Mouse (Mus musculus) liver, postnatal 0 days (tissue): ENCODE measurements around the gene Slit3. TPM values are rescaled to one million over a fixed set of nuclear protein-coding genes. Genes with fewer than 3 reads are reported as not detected.

Experiments
- ATAC-seq: fragments of 200-750 bp; cut with Nextera tagmentation; 2 replicates; pipeline ENCODE4 v1.8.0; 2017; ENCODE audit warnings: mild to moderate bottlenecking, moderate library complexity
- DNase-seq: peaks from one replicate; pipeline ENCODE4 v3.0.0-alpha.2; 2016
- H3K27ac ChIP-seq: fragments of 300-500 bp; sonication (generic); 2 replicates; pipeline ENCODE4 v1.5.1; 2014; ENCODE audit warnings: antibody characterized with exemption, moderate library complexity, mild to moderate bottlenecking, low read depth
- H3K27me3 ChIP-seq: fragments of 300-500 bp; sonication (generic); 2 replicates; pipeline ENCODE4 v1.6.1; 2014; ENCODE audit warnings: low read length, control low read depth, mixed read lengths; ENCODE audit not compliant: insufficient read depth
- H3K36me3 ChIP-seq: fragments of 300-500 bp; sonication (generic); replicated peaks from 2 replicates; pipeline ENCODE4 v1.6.1; 2014; ENCODE audit warnings: mild to moderate bottlenecking, control low read depth, low read length, moderate library complexity, mixed read lengths; ENCODE audit not compliant: insufficient read depth
- H3K4me1 ChIP-seq: fragments of 300-500 bp; sonication (generic); 2 replicates; pipeline ENCODE4 v1.6.1; 2014; ENCODE audit warnings: antibody characterized with exemption, mild to moderate bottlenecking, control low read depth; ENCODE audit not compliant: insufficient read depth
- H3K4me2 ChIP-seq: fragments of 300-500 bp; sonication (generic); 2 replicates; pipeline ENCODE4 v1.6.1; 2014; ENCODE audit warnings: low read depth, mild to moderate bottlenecking, low read length, moderate library complexity, mixed read lengths
- H3K4me3 ChIP-seq: fragments of 300-500 bp; sonication (generic); 2 replicates; pipeline ENCODE4 v1.5.1; 2014; ENCODE audit warnings: low read depth, low read length
- H3K9ac ChIP-seq: fragments of 300-500 bp; sonication (generic); replicated peaks from 2 replicates; pipeline ENCODE4 v1.6.1; 2014; ENCODE audit warnings: mild to moderate bottlenecking, moderate library complexity
- H3K9me3 ChIP-seq: fragments of 300-500 bp; sonication (generic); 2 replicates; pipeline ENCODE4 v1.6.1; 2016; ENCODE audit warnings: mild to moderate bottlenecking, control low read depth, low read length, mixed read lengths
- CTCF ChIP-seq: sonication (generic); IDR thresholded peaks from 2 replicates; pipeline ENCODE4 v1.5.1; 2016; ENCODE audit warnings: antibody characterized with exemption, low read depth
- EP300 ChIP-seq: IDR thresholded peaks from 2 replicates; pipeline ENCODE4 v1.6.1; 2016; ENCODE audit warnings: antibody characterized with exemption, low read depth, mild to moderate bottlenecking
- WGBS: fragments of 180-500 bp; shearing (Covaris S2); extraction: QIAGEN DNeasy Blood & Tissue Kit; methylation state at CpG from one replicate; pipeline ENCODE4 v1.1.7; 2014; ENCODE audit not compliant: insufficient replicate concordance; 5-methylcytosine and 5-hydroxymethylcytosine counted together
- polyA plus RNA-seq: library from polyadenylated mRNA; unstranded; fragments of >200 nt; fragmentation: Nextera tagmentation; extraction: Ambion mirVana; gene quantifications from 2 replicates; pipeline ENCODE4 v1.2.1, GENCODE M21; 2015

Slit3 gene
- polyA plus RNA-seq, 1 experiment from 2014 or later: 0.20 TPM

DNA sequence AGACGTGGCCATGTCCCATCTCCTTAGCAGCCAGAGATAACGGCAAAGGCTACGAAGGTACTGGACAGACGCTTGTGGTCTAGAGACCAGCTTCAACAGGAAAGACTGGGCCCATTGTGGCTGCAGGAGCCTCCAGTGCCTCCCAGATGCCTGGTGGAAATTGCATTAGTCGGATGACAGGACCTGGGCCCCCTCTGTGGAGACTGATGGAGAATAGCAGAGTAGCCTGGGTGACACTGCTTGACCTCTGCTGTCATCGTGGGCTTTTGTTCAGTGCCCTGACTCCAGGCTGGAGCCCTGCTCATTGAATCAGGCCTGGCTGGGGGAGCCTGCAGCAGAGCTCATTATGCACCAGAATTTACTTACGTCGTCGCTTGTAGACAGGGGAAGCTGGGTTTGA, 384.8 kb downstream of the Slit3 start:
- no peak overlapping the region for H3K4me3 ChIP-seq
- 26% methylated on average over 9 of the region's 9 CpGs for WGBS
- DNase-seq (no peak), ATAC-seq (no peak)
- H3K9me3 ChIP-seq: no peaks in the 10 kb centered on the region
- no peaks in the 10 kb centered on the region for H3K4me1 ChIP-seq
- TF ChIP-seq EP300 (no peak), CTCF (no peak)
- H3K27ac ChIP-seq: no peak overlapping the region
- no peak overlapping the region for H3K4me2 ChIP-seq
- H3K36me3 ChIP-seq: no peaks in the 10 kb centered on the region
- H3K9ac ChIP-seq: no peak overlapping the region
- H3K27me3 ChIP-seq: no peaks in the 10 kb centered on the region

DNA sequence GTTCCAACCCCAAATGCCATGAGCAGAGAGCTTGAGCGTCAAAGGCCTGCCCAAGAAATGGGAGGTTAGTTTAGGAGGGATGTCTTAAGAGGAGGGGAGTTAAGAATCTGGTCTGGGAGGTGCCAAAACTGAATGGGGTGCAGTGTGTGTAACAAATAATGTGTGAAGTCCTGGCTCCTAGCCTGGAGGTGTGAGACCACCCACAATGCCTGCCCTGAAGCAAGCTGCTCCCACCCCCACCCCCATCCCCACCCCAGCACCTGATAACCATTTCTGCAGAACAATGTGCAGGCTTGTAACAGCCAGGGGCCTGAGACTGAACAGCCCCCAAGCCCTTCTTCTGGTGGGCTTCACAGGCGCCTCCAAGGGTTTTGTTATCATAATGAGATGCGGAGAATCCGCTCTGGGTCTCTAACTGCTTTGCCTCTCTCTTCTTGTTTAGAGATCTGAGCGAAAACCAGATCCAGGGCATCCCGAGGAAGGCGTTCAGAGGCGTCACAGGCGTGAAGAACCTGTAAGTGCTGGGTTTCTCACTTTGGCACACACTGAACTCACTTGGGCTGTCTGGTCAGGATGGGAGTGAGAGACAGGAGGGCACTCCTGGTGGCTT, 386.9 kb downstream of the Slit3 start:
- 60% methylated on average over 9 of the region's 9 CpGs for WGBS
- no peak for TF ChIP-seq EP300
- no peak for TF ChIP-seq CTCF
- ATAC-seq: no peak

DNA sequence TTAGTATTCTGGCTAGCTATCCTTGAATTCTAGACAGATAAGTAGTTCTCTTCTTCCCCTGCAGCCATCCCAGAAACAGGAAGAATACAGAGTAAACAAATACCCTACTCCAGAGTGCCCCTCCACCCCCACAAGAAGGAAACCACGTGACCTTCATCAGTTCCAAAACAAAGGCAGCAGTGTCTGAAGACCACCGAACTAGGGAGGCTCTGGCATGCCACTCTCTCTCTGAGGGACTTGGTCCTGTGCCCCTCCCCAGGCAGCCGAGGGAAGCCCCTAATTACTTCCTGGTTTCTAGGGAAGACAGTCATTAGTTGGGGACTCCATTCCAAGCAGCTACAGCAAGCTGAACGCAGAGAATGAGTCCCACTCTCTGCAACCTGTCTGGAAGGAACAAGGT, 391.7 kb downstream of the Slit3 start:
- Histone ChIP-seq H3K4me3 (no peak overlapping the region), H3K4me1 (0 out of 2 replicates have a peak, but pooled peaks cover 3% of the 10 kb centered on the region), H3K27me3 (no peaks in the 10 kb centered on the region), H3K9me3 (no peaks in the 10 kb centered on the region), H3K27ac (peak overlapping the region; percentile 74; the same call in 1 of the 2 replicates), H3K9ac (no peak overlapping the region), H3K4me2 (no peak overlapping the region), H3K36me3 (no peaks in the 10 kb centered on the region)
- TF ChIP-seq EP300: no peak
- no peak for TF ChIP-seq CTCF
- WGBS: 12% methylated on average over 4 of the region's 4 CpGs
- no peak for DNase-seq
- ATAC-seq: no peak; the same call in 1 of the 2 replicates

More for the DNA sequence above, 386.9 kb downstream of the Slit3 start:
- DNase-seq: no peak
- Histone ChIP-seq H3K4me2 (no peak overlapping the region), H3K4me3 (no peak overlapping the region), H3K9ac (no peak overlapping the region), H3K27me3 (no peaks in the 10 kb centered on the region), H3K4me1 (0 out of 2 replicates have a peak, but pooled peaks cover 3% of the 10 kb centered on the region), H3K27ac (no peak overlapping the region), H3K9me3 (no peaks in the 10 kb centered on the region), H3K36me3 (no peaks in the 10 kb centered on the region)

DNA sequence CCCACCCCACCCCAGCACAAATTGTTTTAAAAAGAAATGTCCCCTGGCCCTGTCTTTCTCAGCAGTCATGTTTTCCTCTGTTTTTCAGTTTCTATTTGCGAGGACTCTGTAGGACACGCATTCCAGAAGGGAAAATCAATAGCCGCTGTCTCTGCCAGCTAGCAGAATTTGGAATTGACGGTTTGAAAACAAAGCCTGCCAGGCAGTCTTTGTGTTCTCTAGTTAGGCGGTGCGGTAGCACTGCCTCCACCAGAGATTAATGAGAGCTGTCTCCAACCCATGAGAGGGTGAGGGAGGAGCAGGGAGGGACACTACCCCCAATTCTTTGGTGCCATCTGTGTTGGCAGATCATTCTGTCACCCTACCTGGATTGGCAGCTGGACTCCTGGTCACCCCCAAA, 392.3 kb downstream of the Slit3 start:
- Histone ChIP-seq H3K36me3 (no peaks in the 10 kb centered on the region), H3K27me3 (no peaks in the 10 kb centered on the region), H3K9me3 (no peaks in the 10 kb centered on the region), H3K9ac (no peak overlapping the region), H3K4me1 (0 out of 2 replicates have a peak, but pooled peaks cover 3% of the 10 kb centered on the region), H3K4me2 (no peak overlapping the region), H3K4me3 (no peak overlapping the region), H3K27ac (peak overlapping the region; percentile 74)
- ATAC-seq (peak; percentile 86), DNase-seq (peak; percentile 41)
- 42% methylated on average over 6 of the region's 6 CpGs for whole genome bisulfite sequencing
- TF ChIP-seq CTCF (no peak), EP300 (no peak)

DNA sequence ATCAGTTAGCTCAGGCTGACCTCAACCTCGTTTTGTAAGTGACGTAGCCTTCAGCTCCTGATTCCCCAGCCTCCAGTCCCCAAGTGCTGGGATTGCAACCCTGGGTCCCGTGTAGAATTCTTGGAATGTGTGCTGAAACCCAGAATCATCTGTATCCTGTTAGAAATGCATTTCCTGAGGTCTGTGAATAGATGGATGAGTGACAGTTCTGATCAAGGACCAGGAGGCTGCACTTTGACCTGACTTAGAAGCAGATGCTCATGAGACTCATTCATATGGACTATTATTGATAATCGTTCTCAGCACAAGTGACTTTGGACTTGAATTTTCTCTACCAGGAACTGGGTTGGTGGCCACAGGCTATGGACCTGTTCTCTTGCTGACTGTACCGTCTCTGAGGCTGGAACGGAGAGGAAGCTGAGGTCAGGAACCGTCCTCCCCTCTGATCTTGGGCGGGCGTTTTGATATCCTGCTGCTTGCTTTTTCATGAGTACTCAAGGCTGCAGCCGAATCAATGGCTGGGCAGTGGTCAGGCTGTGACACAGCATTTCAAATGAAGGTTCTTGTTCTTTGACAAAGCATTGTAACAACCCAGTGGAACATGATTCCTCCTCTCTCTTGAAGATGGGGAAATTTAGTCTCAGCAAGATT, 401.9 kb downstream of the Slit3 start:
- TF ChIP-seq EP300: no peak
- no peak for TF ChIP-seq CTCF
- no peak overlapping the region for H3K4me2 ChIP-seq
- DNase-seq (no peak), ATAC-seq (no peak)
- H3K36me3 ChIP-seq: no peaks in the 10 kb centered on the region
- H3K4me1 ChIP-seq: no peaks in the 10 kb centered on the region
- no peaks in the 10 kb centered on the region for H3K27me3 ChIP-seq
- no peaks in the 10 kb centered on the region for H3K9me3 ChIP-seq
- no peak overlapping the region for H3K9ac ChIP-seq
- no peak overlapping the region for H3K27ac ChIP-seq
- 27% methylated on average over 10 of the region's 10 CpGs for WGBS
- no peak overlapping the region for H3K4me3 ChIP-seq

DNA sequence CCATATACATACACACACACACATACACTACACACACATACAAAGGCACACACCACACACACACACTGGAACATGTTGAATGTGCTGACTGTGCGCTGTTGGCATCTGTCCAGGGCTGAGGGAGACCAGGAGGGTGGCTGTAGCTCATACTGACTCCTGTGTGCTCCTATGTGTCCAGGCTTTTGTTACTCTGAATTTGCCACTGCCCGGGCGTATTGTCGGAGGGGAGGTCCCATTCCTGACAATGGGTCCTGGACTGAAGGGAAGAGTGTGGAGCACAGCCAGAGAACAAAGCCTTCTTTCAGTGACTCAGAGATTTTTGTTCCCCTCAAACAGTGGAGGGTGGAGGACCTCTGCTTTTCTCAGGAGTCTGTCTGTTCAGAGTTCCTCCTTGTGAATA, 402.7 kb downstream of the Slit3 start:
- H3K36me3 ChIP-seq: no peaks in the 10 kb centered on the region
- 72% methylated on average over 4 of the region's 4 CpGs for WGBS
- no peak for DNase-seq
- no peaks in the 10 kb centered on the region for H3K4me1 ChIP-seq
- no peak for ATAC-seq
- no peak overlapping the region for H3K4me2 ChIP-seq
- H3K27ac ChIP-seq: no peak overlapping the region
- TF ChIP-seq CTCF (no peak), EP300 (no peak)
- H3K9ac ChIP-seq: no peak overlapping the region
- H3K9me3 ChIP-seq: no peaks in the 10 kb centered on the region
- no peak overlapping the region for H3K4me3 ChIP-seq
- H3K27me3 ChIP-seq: no peaks in the 10 kb centered on the region
